Comparison of ENCODE assay signal across 14 mouse cellular contexts in genomic region chr9:98380593-98380992, GRCm38 (mm10).
"Had no signal": no experiment of that assay in that cellular context is flagged by ENCODE, and none has a peak within 500 bp of the region (broad histone marks: within the 10 kb centered on the region; RNA-seq: fewer than 3 reads in every experiment).

No protein-coding gene starts in this region.

- H3K4me3 ChIP-seq: layer of hippocampus, adult 2 months; limb, embryonic 12.5 days; lung, embryonic 15.5 days; midbrain, embryonic 13.5 days; stomach, embryonic 15.5 days had no signal

- H3K4me1 ChIP-seq: lung, embryonic 15.5 days; stomach, embryonic 15.5 days had no signal

- H3K36me3 ChIP-seq: limb, embryonic 12.5 days; lung, embryonic 15.5 days; midbrain, embryonic 13.5 days; stomach, embryonic 15.5 days had no signal

- H3K9ac ChIP-seq: limb, embryonic 12.5 days; lung, embryonic 15.5 days; midbrain, embryonic 13.5 days; stomach, embryonic 15.5 days had no signal

- H3K27ac ChIP-seq: kidney, postnatal 0 days; layer of hippocampus, adult 2 months; limb, embryonic 12.5 days; lung, embryonic 15.5 days; macrophage; midbrain, embryonic 13.5 days; stomach, embryonic 15.5 days had no signal

- H3K9me3 ChIP-seq: limb, embryonic 12.5 days; lung, embryonic 15.5 days; midbrain, embryonic 13.5 days; stomach, embryonic 15.5 days had no signal

- H3K27me3 ChIP-seq: limb, embryonic 12.5 days; lung, embryonic 15.5 days; stomach, embryonic 15.5 days had no signal

- ATAC-seq: intestine, postnatal 0 days; midbrain, embryonic 13.5 days had no signal

- DNase-seq: kidney, adult 8-10 months; kidney, postnatal 36 days; lung, postnatal 14 days; right cerebral cortex, postnatal 14 days; thymus, adult 2 months; thymus, postnatal 36 days had no signal

- H3K4me2 ChIP-seq: limb, embryonic 12.5 days; lung, embryonic 15.5 days; midbrain, embryonic 13.5 days; stomach, embryonic 15.5 days had no signal
